ENCODE assay signal across 7 mouse cellular contexts in the genomic region with DNA sequence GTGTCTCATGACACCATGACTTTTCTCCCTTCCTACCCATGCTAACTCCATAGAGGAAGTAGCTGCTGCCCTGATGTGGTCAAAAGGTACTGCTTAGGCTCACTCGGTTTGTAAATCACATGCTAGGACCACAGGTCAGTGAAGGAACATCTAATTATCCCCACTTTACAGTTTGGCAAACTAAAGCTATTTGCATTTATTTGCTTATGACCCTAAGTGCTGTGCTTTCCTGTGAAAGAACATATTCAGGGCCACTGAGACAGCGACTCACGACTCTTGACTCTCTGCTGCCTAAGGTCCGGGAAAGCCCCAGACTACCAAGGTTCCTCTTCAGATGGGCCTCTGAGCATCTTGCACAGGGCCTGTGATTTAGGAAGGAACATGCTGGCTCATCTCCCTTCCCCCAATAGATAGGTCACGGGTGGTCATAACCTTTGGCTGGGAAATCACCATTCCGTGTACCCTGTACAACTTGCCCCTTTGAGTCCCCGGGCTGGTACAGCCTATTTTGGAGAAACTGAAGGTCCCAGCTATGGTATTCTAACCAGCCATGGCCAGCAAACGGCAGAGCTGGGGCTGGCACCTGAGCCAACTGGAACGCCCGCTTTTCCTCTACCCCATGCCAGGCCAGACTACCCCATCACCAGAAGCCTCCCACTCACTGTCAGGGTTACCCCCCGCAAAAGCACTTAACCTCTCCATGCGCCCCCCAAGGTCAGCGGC. TPM values are rescaled to one million over a fixed set of nuclear protein-coding genes. Genes with fewer than 3 reads are reported as not detected.
DNase-seq lines count a peak whose midpoint lies in the region; ATAC-seq lines count a peak whose summit lies in the region.

No protein-coding gene starts in this region.

- H3K36me3 ChIP-seq in forebrain, embryonic 13.5 days (ENCODE audit: poor library complexity, severe bottlenecking), result no peaks in the 10 kb centered on the region
- no peaks in the 10 kb centered on the region for H3K36me3 ChIP-seq in kidney, embryonic 16.5 days (ENCODE audit: insufficient read depth, low read length)
- H3K36me3 ChIP-seq in midbrain, embryonic 12.5 days, result no peaks in the 10 kb centered on the region

- DNase-seq in A20 (ENCODE audit: low read depth, low spot score), result peak; percentile 91
- no peak for DNase-seq in ovary, adult 18-20 months (ENCODE audit: low spot score)
- no peak for DNase-seq in cerebellum, adult 8-10 months

- ATAC-seq in CD4-positive, CD25-positive, alpha-beta regulatory T cell, adult 4 months, result peak; percentile 71
- ATAC-seq in forebrain, embryonic 13.5 days, result no peak; the same call in 1 of the 2 replicates
- no peak for ATAC-seq in kidney, embryonic 16.5 days (ENCODE audit: low FRiP score, low TSS enrichment)
- no peak for ATAC-seq in midbrain, embryonic 12.5 days (ENCODE audit: low FRiP score, low read depth)

- WGBS in forebrain, embryonic 13.5 days, result 13% methylated on average over 13 of the region's 13 CpGs
- 7% methylated on average over 13 of the region's 13 CpGs for WGBS in kidney, embryonic 16.5 days
- 14% methylated on average over 13 of the region's 13 CpGs for WGBS in midbrain, embryonic 12.5 days

- no peaks in the 10 kb centered on the region for H3K9me3 ChIP-seq in forebrain, embryonic 13.5 days (replicated peaks)
- H3K9me3 ChIP-seq in kidney, embryonic 16.5 days (ENCODE audit: low read length), result no peaks in the 10 kb centered on the region
- no peaks in the 10 kb centered on the region for H3K9me3 ChIP-seq in midbrain, embryonic 12.5 days

- H3K4me3 ChIP-seq in forebrain, embryonic 13.5 days, result peak overlapping the region; percentile 73
- peak overlapping the region; percentile 87 for H3K4me3 ChIP-seq in kidney, embryonic 16.5 days (ENCODE audit: low read length)
- H3K4me3 ChIP-seq in midbrain, embryonic 12.5 days, result peak overlapping the region; percentile 65

- peaks cover 37% of the 10 kb centered on the region for H3K4me1 ChIP-seq in forebrain, embryonic 13.5 days
- H3K4me1 ChIP-seq in kidney, embryonic 16.5 days (ENCODE audit: insufficient read depth, low read length), result peaks cover 44% of the 10 kb centered on the region
- H3K4me1 ChIP-seq in midbrain, embryonic 12.5 days, result peaks cover 44% of the 10 kb centered on the region

- peak overlapping the region; percentile 86 for H3K9ac ChIP-seq in forebrain, embryonic 13.5 days
- H3K9ac ChIP-seq in kidney, embryonic 16.5 days (replicated peaks; ENCODE audit: low read length), result peak overlapping the region; percentile 94
- H3K9ac ChIP-seq in midbrain, embryonic 12.5 days (replicated peaks), result peak overlapping the region; percentile 80

- H3K27ac ChIP-seq in forebrain, embryonic 13.5 days, result no peak overlapping the region
- peak overlapping the region; percentile 92 for H3K27ac ChIP-seq in kidney, embryonic 16.5 days (ENCODE audit: low read length)
- H3K27ac ChIP-seq in midbrain, embryonic 12.5 days (replicated peaks), result peak overlapping the region; percentile 70

- H3K27me3 ChIP-seq in forebrain, embryonic 13.5 days, result peaks cover 22% of the 10 kb centered on the region
- H3K27me3 ChIP-seq in kidney, embryonic 16.5 days (ENCODE audit: insufficient read depth, low read length), result no peaks in the 10 kb centered on the region; the same call in none of the 2 replicates
- H3K27me3 ChIP-seq in midbrain, embryonic 12.5 days, result peaks cover 32% of the 10 kb centered on the region

- peak overlapping the region; percentile 79 for H3K4me2 ChIP-seq in forebrain, embryonic 13.5 days
- peak overlapping the region; percentile 64 for H3K4me2 ChIP-seq in kidney, embryonic 16.5 days (replicated peaks; ENCODE audit: low read depth, low read length)
- peak overlapping the region; percentile 83 for H3K4me2 ChIP-seq in midbrain, embryonic 12.5 days (replicated peaks)

RNA-seq across cellular contexts. Expression of a gene that starts 3.8 kb away (rescaled TPM):
- polyA plus RNA-seq in CD4-positive, CD25-positive, alpha-beta regulatory T cell, adult 4 months (2017; shearing (Covaris generic)), result 10 to 100 TPM in 1 of 2 experiments, 1 to 10 TPM in 1; 8.0 to 14.1 TPM
- polyA plus RNA-seq in forebrain, embryonic 13.5 days (2015; fragmentation: Nextera tagmentation; extraction: Ambion mirVana), result 3.2 and 3.5 TPM in 2 replicates
- 4.1 and 5.5 TPM in 2 replicates for polyA plus RNA-seq in kidney, embryonic 16.5 days (2015; fragmentation: Nextera tagmentation; extraction: Ambion mirVana)
- polyA plus RNA-seq in midbrain, embryonic 12.5 days (2016; fragmentation: Nextera tagmentation; extraction: Ambion mirVana), result 3.0 and 3.2 TPM in 2 replicates

RNA-seq across cellular contexts. Expression of a gene that starts 26.2 kb away (rescaled TPM):
- 10 to 100 TPM; 63.5 to 80.3 TPM for polyA plus RNA-seq in CD4-positive, CD25-positive, alpha-beta regulatory T cell, adult 4 months (2017; shearing (Covaris generic))
- 12.8 and 17.3 TPM in 2 replicates for polyA plus RNA-seq in forebrain, embryonic 13.5 days (2015; fragmentation: Nextera tagmentation; extraction: Ambion mirVana)
- polyA plus RNA-seq in kidney, embryonic 16.5 days (2015; fragmentation: Nextera tagmentation; extraction: Ambion mirVana), result 47.3 and 53.1 TPM in 2 replicates
- 12.4 and 13.5 TPM in 2 replicates for polyA plus RNA-seq in midbrain, embryonic 12.5 days (2016; fragmentation: Nextera tagmentation; extraction: Ambion mirVana)

RNA-seq across cellular contexts. Expression of a gene that starts 29.9 kb away (rescaled TPM):
- polyA plus RNA-seq in CD4-positive, CD25-positive, alpha-beta regulatory T cell, adult 4 months (2017; shearing (Covaris generic)), result under 1 TPM; 0.43 to 0.78 TPM
- 3.5 and 3.9 TPM in 2 replicates for polyA plus RNA-seq in forebrain, embryonic 13.5 days (2015; fragmentation: Nextera tagmentation; extraction: Ambion mirVana)
- 2.3 and 2.5 TPM in 2 replicates for polyA plus RNA-seq in kidney, embryonic 16.5 days (2015; fragmentation: Nextera tagmentation; extraction: Ambion mirVana)
- 14.2 and 16.2 TPM in 2 replicates for polyA plus RNA-seq in midbrain, embryonic 12.5 days (2016; fragmentation: Nextera tagmentation; extraction: Ambion mirVana)

RNA-seq across cellular contexts. Expression of a gene that starts 40.9 kb away (rescaled TPM):
- polyA plus RNA-seq in CD4-positive, CD25-positive, alpha-beta regulatory T cell, adult 4 months (2017; shearing (Covaris generic)), result 1 to 10 TPM; 2.9 to 4.6 TPM
- 21.5 and 22.9 TPM in 2 replicates for polyA plus RNA-seq in forebrain, embryonic 13.5 days (2015; fragmentation: Nextera tagmentation; extraction: Ambion mirVana)
- 12.3 and 16.3 TPM in 2 replicates for polyA plus RNA-seq in kidney, embryonic 16.5 days (2015; fragmentation: Nextera tagmentation; extraction: Ambion mirVana)
- polyA plus RNA-seq in midbrain, embryonic 12.5 days (2016; fragmentation: Nextera tagmentation; extraction: Ambion mirVana), result 16.5 and 20.0 TPM in 2 replicates

RNA-seq across cellular contexts. Expression of a gene that starts 43.8 kb away (rescaled TPM):
- 100 to 1,000 TPM; 453 to 558 TPM for polyA plus RNA-seq in CD4-positive, CD25-positive, alpha-beta regulatory T cell, adult 4 months (2017; shearing (Covaris generic))
- 559 and 571 TPM in 2 replicates for polyA plus RNA-seq in forebrain, embryonic 13.5 days (2015; fragmentation: Nextera tagmentation; extraction: Ambion mirVana)
- polyA plus RNA-seq in kidney, embryonic 16.5 days (2015; fragmentation: Nextera tagmentation; extraction: Ambion mirVana), result 478 and 503 TPM in 2 replicates
- 450 and 456 TPM in 2 replicates for polyA plus RNA-seq in midbrain, embryonic 12.5 days (2016; fragmentation: Nextera tagmentation; extraction: Ambion mirVana)
